Mouse (Mus musculus) lung, postnatal 36 days (tissue): ENCODE measurements around the gene Nfib.

ENCODE experiments used
- DNase-seq: peaks from one replicate; pipeline ENCODE4 v3.0.0; 2022; ENCODE audit warnings: mixed read lengths

The Nfib gene

DNA sequence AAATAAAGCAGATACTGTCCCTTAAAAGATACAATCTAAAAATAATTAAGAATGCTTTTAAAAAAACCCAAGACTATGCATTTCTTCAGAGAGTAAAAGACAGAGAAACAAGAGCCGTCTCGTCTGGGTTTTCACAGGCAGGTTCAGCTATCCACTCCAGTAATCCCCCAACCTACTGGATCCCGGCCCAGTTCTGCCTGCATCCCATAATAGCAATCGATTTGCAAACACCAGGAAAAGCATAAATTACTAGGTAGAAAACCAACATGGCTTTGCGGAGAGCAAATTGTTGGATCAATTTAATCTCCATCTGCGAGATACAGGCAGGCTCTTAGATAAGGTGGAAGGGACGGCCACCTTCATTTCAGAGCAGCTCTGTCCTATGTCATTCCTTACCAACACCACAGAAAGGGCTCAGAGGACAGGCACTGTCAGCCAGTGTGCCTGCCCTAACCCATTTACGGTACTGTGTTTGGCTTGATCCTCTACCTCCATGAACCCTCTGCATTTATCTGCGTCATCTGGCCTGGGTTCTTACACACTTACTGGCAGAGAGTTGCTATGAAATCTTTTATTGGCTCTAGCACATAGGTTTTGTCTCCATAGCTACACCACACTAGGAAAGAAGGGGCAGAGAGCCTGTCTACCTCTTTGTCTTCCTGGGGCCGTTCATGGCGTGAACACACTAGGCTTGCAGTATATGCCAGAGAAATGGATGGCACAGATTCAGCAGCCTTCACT, 321.4 kb downstream of the Nfib start:
- DNase-seq: no peak

DNA sequence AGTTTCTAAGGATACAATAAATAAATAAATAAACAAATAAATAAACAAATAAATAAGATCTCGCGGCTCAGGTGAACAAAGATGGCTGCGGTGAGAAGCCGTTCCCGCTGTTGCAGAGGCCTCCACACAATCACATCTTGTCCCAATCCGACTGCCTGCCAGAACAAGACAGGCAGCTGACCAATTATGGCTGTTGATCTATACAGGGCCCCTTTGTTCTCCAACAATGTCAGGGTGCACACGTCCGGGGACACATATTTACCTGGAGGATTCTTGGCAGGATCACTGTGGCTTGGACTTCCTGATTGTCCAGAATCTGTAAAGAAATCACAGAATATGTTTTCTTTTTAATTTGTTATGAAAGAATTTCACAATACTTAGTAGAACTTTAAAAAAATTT, 322.2 kb downstream of the Nfib start:
- no peak for DNase-seq

DNA sequence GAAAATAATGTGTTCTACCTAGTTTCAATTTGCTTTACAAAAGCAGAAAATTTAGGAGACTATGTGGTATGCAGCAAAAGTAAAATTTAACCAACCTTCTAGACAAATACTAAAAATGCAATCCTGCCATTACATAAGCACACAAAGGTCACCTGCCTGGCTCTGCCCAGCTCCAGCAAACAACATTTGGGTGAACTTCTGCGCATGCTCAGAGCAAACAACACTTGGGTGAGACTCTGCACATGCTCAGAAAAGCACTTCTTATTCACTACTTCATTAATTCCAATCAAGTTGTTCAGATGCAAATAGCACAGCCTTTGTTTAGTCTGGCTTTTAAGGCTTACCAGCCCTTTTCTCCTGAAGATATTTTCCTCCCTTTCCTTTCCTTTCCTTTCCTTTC, 323.8 kb downstream of the Nfib start:
- no peak for DNase-seq

DNA sequence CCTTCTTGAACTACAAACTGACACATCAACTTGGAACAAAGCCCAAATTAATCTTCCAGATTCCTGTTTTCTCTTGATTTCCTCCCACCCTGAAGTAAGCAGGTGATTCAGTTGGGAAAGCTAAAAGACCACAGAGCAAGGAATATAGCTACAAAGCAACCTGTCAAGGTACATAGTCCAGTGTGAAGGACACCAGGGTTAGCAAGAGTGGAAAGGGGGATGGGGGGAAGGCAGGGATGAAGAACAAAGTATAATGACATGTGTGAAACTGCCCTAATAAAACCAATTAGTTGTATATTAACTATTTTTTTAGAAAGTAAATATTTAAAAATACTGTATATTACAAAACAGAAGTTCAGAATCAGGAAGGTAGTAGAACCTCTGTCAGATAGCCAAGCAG, 325.0 kb downstream of the Nfib start:
- DNase-seq: no peak

DNA sequence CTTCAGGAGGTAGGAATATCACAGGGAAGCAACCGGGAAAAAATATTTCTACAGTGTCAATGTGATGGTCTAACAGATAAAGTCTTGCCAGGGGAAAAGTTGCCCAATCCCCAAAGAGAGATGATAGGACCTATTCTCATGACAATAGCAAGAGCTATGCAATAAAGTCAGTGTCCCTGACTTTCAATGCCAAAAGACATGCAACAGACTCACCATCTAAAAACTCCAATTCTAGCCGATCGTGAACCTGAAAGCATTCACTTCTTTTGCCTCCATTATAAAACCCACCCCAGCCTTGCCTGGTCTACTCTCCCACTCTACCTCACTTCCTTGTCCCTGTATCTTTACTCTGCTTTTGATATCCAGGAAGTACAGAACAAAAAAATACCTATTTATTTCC, 327.5 kb downstream of the Nfib start:
- no peak for DNase-seq

DNA sequence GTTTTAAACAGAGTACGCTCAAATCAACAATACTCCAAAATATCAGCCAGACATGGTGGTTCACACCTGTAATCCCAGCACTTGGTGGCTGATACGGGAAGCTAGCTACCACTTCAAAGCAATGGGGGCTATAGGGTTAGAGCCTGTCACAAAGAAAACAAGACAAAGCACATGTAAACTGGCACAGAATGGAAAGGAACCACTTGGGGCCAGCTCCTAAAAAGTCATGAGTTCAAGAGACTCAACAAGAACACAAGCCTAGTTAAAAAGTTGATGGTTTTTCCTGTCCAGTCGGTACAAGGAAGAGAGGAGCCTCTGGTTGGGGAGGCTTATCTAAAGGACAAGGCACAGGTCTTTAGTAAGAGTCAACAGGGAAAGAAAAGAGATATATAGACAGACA, 327.9 kb downstream of the Nfib start:
- DNase-seq: no peak

DNA sequence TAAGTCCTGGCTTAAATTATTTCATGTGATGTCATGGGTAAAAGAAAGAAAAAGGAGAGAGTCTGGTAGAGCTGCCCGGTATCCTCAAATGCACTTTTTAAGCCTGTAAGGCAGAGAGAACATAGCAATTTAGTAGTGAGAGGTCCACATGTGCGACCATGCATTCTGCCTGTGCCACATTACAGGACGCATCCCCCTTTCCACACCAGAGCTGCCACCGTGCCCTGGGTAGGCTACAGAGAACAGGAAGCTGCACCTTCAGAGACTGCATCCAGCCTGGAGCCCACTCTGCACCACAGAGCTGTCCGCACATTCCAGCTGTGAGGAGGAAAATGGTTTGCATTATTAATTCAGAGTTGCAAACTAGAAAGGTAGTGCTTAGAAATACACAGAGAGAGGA, 331.0 kb downstream of the Nfib start:
- DNase-seq: no peak

DNA sequence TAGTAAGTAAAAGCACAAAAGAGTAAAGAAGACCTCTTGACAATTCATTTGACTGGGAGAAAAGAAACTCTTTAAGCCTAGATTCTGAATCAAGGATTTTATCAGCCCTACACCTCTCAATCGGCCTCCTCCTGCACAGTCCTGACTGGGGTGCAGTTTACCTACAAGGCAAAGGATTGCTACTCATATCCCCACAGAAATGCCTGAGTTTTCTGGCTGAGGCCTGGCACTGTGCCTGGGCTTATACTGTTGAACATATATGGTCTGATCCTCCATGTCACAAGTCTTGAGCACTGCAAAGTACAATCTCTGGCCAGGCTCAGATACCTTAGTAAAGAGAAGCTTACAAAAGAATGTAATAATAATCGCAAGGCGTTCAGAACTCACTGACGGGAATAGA, 333.3 kb downstream of the Nfib start:
- DNase-seq: no peak

DNA sequence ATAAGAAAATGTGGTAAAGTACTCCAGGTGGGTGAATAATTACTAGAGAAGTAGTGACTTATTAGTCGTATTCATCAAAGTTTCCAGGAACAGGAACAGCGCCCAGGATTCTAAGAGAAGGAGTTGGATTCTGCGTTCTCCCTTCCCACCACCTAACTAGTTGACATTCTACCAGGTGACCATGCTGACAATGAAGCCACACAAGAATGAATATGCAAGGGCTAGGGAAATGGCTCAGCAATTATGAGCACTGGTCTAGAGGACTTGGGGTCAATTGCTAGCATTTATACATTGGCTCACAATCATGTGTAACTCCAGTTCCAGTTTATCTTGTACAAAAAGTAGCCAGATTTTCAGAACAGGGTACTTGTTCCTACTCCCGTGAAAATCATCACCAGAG, 334.1 kb downstream of the Nfib start:
- DNase-seq: no peak

DNA sequence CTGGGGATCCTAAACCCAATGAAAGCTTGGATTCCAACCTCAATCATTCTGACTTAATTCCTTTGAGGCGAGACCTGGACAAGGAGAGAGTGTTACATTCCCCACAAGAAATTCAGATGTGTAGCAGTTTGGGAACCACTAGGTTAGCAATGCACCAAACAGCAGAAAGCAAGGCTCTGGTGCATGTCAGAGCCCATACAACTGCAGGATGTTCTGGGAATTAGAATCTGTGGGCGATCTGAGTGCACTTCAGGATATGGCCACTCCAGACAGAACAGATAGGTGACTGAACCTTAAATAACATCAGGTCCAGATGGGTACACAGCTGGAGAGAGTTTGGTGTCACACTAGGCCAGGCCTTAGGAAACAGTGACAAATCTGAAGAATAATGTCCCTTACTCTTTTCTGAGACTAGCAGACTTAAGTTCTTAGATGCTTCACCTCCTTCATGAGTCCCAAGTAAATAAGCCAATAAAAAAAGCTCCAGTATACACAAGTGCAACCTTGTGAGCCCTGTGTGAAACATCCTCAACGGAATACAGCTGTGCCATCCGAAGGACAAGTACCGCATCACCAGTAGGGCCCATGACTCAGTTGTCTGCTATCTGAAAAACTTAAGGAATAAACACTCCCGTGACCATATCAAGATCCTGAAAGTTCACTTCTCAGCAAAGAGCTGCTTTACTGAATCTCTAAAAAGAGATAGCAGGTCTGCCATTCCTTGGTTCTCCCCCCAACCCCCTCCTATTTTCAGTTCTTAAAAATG, 336.4 kb downstream of the Nfib start:
- no peak for DNase-seq

DNA sequence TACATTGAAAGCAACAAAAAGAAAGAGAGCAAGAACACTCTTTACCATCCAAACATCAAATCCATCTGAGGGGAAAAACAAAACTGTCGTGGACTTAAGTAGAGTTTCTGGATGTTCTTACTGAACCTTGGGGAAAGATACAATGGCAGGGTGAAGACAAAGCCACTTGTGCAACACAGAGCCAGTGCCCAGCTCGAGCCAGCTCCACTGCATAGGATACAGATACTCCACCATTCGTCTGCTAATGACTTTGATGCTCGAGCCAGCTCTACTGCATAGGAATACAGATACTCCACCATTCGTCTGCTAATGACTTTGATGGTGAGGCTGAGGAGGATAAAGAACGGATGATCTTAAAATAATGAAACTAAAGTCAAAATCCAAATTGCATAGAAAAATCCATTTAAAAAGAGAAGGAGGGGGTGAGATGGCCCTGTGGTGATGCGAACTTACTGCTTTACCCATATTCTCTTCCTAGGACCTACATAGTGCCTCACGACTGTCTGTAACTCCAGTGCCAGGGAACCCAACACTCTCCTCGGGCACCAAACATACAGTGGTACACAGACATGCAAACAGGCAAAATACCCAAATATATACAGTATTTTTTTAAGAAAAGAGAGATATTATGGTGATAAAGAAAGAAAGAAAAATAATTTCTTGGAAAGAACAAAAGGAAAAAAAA, 337.3 kb downstream of the Nfib start:
- DNase-seq: no peak

DNA sequence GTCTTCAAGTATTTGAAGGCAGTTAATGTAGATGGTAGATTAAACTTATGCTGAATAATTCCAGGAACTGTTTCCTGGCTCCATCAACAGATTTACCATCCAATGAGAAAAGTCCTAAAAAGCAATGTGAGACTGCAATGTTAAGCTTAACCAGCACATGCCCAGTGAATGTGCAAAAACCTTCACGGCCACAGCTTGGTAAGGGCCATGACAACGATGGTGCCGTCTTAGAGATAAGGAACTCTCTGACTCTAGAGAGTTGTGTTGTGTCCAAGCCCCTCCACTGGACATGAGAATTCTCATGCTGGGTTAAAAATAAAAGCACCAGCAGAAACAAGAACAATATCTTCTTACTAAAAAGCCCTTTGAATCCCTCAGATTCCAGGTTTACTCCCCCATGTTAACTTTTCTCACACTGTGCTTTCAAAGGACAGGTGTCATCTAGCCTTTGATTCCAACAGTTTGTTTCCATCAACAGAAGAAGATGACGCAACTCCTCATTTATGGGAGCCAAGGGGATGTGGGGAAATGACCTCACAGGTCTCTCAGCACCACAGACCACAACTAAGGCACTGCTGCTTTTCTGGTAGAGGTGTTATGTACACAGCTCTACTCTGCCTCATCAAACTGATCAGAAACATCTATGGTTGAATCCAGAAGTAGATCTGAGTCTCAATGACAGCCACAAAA, 340.7 kb downstream of the Nfib start:
- DNase-seq: peak; percentile 28

DNA sequence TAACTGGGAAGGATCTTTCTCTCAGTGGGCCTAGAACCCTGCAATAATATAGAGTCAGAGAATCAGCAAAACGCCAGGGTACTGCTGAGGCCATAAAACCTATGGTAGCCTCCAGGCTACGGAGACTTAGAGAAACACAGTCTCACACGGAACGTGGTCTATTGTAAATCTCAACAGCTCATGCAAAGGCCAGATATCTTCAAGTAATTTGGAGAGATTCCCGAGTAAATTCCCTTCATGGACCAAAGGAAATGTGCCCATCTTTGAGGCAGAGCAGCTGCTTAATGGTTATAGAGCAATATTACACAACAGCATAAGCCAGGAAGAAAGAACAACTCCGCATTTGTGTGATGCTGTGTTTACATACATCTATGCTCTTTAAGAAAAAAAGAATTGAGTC, 341.6 kb downstream of the Nfib start:
- no peak for DNase-seq

DNA sequence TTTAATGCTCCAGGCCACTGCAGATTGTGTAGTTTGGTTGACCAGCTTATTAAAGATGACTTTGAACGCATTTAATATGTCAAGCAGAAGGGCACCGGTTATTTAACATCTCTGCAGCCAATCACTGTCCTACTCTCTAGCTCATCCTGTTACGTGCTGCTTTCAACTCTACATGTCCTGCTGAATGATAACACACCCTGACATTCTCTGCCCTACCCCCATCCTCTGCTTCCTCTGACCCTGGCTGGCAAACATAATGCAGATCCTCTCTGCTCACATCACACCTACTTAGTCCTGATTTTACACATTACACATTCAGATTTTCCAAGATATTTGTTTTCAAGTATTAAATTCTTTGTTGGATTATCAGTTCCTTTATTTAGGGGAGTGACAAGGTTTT, 343.3 kb downstream of the Nfib start:
- peak; percentile 62 for DNase-seq

DNA sequence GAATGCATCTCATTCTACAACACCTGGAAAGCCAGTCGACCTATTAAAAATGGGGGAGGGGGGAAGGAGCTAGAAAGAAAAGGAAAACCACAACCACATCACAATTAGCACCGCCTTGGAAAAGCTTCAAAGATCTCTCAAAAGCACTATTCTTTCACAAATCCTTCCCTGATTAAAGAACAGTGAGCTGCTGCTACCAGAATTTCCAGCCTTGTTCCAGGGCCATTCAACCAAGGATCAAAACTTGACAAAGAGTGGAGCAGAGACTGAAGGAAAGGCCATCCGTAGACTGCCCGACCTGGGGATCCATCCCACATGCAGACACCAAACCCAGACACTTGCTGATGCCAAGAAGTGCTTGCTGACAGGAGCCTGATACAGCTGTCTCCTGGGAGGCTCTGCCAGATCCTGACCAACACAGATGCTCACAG, 345.5 kb downstream of the Nfib start:
- DNase-seq: peak; percentile 37

DNA sequence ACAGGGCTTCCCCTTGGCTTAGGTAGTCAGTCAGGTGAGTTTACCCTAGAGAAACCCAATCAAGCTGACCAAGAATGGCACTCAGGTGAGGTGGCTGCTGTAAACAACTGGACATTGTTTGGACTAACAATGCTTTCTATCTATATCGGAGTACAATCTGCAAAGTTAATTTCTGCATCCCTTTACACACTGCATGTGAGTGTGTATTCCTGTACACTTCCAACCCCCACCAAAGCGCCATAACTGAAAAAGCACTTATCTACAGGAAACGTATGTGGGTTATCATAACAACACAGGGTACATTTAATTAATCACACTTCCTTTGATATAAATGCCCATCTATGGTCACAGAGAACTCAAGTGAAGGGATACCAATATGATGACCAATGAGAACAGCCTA, 346.4 kb downstream of the Nfib start:
- DNase-seq: peak; percentile 71

DNA sequence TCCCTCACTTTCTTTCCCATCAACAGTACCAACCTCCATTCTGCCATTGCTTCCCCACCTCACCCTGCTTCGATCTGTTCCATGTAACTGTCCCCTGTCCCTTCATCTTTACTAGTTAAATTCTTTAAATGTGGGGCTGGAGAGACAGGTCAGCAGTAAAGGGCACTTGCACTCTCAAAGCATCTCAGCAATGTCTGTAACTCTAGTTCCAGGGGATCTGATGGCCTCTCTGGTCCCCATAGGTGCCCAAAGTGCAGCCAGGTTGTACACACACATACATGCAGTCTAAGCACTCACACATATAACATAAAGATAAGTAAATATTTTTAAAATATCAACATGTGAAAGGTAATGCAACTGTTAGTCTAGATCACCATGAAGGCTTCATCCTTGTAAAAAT, 356.5 kb downstream of the Nfib start:
- DNase-seq: no peak

DNA sequence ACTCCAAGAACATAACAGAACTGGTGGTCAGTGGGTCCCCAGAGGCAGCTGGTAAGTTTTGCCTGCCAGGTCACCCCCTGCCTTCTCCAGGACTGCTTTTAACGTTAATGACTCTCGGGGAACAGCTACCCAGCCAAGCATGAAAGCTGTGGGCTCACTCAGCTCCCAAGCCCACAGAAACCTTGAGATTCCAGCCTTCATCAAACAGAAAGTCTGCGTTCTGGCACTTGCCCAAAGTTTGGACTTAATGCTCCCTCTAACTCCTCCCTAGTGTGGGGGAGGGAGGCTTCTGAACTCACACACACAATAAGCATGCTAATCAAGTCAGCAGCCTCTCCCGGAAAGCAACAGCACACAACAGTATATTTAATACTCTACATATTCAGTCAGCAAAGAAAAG, 360.8 kb downstream of the Nfib start:
- peak; percentile 81 for DNase-seq

DNA sequence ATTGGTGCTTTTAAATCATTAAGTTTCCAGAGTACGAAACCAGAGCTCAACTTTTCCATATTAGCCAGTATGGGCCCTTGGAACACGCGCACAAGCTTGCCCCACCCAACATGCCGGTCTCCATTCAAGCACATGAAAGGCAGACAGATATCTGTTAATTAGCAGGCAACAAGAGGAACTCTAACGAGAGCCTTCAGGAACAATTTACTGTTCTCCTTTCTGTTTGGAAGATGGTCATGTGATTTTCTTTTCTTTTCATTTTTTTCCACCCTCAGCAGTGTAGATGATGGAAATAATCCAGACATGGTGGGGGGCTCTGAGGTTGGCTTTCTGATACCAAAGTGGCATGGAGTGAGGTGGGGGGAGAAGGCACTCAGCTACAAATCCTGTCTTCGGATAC, 361.3 kb downstream of the Nfib start:
- DNase-seq: no peak

DNA sequence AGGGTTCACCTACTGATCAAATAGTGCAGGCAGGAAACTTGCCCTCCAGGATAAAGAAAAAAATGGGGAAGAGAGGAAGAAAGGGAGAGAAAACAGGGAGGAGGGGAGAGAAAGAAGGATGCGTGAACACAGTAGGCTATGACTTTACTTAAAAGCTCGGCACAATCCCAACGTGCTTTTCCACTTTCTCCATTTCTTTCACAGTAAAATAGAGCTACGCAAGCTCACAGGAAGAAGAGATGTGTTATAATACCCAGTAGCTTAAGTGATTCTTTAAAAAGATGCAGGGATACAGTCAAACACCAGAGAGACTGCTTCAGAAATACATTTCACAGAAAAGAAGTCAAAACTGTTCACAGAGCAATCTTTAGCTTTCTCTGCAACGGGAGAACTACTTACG, 366.6 kb downstream of the Nfib start:
- no peak for DNase-seq

DNA sequence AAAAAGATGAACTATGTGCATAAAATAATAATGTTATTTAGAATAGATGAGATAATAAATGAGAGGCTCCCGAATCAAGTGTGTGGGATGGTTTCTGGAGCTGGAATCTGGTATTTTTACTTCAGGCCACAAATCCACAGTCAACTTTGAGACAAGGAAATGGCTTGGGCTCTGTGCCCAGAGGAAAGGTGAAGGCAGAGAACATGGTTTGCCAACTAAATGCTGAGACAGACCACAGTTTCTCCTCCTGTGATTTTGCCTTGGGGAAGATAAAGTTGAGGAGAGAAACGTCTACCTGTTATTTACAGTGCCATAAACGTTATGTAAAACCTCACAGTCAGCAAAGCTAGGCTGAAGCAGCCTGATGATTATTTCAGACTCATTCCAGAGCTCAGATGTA, 367.1 kb downstream of the Nfib start:
- DNase-seq: peak; percentile 44

DNA sequence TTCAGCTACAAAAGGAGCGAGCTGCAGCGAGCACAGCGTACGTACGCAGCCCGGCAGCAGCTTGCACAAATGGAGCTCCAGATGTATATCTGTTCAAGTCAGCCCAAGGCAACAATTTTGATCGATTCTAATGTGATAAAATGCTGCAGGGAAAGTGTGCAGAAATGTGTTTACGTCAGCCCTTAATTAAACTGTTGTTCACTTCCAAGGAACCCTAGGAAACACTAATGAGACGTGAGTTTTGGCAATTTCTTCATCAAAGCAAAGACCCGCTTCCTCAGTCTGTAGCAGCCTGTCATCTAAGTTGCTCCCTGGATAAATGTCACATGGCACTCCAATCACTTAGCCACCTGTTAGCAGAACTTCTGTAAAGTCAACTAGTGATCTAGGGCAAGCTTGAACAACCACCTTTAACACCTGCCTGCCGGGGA, 368.6 kb downstream of the Nfib start:
- no peak for DNase-seq

DNA sequence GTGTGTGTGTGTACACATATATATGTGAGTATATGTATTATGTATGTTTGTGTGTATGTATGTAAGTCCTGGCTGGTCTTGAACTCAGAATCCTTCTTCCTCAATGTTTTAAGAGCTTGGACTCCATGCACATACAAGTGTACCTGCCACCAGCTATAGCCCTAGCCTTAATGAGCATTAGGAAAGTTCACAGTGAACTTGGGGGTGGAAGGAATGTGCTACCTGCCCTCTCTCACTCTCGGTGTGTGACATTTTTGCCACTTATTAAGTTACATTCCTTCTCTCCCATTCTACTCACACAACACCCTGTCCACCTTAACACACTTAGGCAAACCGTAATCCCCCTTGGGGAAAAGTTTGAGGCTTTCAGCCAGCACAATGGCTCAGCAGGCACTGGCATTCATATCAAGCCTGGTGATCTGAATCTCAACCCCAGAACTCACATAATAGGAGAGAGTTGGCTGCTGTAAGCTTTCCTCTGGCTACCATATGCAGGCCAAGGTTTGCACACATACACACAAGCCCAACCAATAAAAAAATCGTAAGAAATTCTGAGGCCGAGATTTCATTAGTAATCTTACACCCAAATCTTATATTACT, 370.2 kb downstream of the Nfib start:
- no peak for DNase-seq
